Comparison of ENCODE assay signal across 8 mouse cellular contexts in the genomic region with DNA sequence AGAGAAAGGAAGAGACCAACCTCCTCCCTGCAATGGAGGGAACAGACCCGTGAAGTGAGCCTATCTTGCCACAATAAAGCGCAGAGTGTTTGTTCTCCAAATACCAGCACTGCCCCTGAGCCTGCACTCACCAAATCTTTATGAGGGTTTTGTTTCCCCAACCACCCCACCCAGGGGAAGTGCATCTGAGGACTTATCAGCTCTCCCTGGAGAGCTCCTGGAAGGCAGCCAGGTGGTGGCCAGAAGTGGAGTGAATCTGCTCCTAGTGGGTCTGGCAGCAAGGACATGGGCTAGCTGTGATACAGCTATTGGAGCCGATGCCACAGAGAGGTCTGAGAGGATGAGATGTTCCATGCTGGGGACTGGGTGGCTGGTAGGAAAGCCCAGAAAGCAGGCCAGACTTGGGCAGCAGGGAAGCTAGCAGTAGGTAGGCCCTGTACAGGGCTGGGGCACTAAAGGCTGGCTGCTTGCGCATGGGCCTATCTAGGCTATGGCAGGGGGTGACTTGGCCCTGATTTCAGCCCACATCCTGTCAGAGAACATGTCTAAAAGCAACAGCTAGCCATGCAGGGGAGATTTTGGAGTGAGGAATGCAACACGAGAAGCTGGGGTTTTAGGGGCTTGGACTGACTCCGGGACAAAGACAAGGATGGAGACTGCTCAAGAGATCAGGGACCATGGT.
DNase-seq lines count a peak whose midpoint lies in the region; ATAC-seq and TF ChIP-seq lines count a peak whose summit lies in the region.
"Had no signal": no experiment of that assay in that cellular context is flagged by ENCODE, and none has a peak within 500 bp of the region (broad histone marks: within the 10 kb centered on the region; RNA-seq: fewer than 3 reads in every experiment).

No protein-coding gene starts in this region.

- peak; percentile 88 to 94 for DNase-seq in adrenal gland, adult (ENCODE audit: inconsistent age in 2 of 2, low spot score in 1 of 2)
- DNase-seq in heart, postnatal 10 days = peak; percentile 87 to 89
- peak; percentile 62 for DNase-seq in stomach, postnatal 0 days (ENCODE audit: low spot score)
- no peak for DNase-seq in midbrain, embryonic 11.5 days (ENCODE audit: low spot score, missing footprints)
- DNase-seq in T-cell, adult 2 months (ENCODE audit: low spot score) = no peak

- H3K4me2 ChIP-seq in limb, embryonic 13.5 days (replicated peaks) = no peak overlapping the region
- peak overlapping the region; percentile 58 for H3K4me2 ChIP-seq in stomach, postnatal 0 days (replicated peaks; ENCODE audit: low read depth)
- no peak overlapping the region for H3K4me2 ChIP-seq in midbrain, embryonic 11.5 days

- no peak overlapping the region for H3K4me3 ChIP-seq in limb, embryonic 13.5 days
- peak overlapping the region; percentile 50 for H3K4me3 ChIP-seq in stomach, postnatal 0 days (ENCODE audit: low read depth, low read length)
- no peak overlapping the region for H3K4me3 ChIP-seq in midbrain, embryonic 11.5 days (ENCODE audit: low read depth, low read length)

- TF ChIP-seq EP300 in stomach, postnatal 0 days (optimal IDR thresholded peaks at IDR 0.05) = no peak

- intact Hi-C loops in heart, postnatal 10 days (cut with DNase I) = loop anchor here (2.0 kb wide), 1 partner anchor 34 kb away; no protein-coding TSS in a partner anchor

- H3K4me1 ChIP-seq in limb, embryonic 13.5 days = peaks cover 55% of the 10 kb centered on the region
- no peaks in the 10 kb centered on the region; the same call in none of the 2 replicates for H3K4me1 ChIP-seq in stomach, postnatal 0 days (replicated peaks; ENCODE audit: control insufficient read depth, insufficient read depth)
- H3K4me1 ChIP-seq in midbrain, embryonic 11.5 days (ENCODE audit: control insufficient read depth, insufficient read depth, low read length) = peaks cover 3% of the 10 kb centered on the region

- H3K27ac ChIP-seq in limb, embryonic 13.5 days = peak overlapping the region; percentile 44; the same call in 1 of the 2 replicates
- peak overlapping the region; percentile 77 for H3K27ac ChIP-seq in stomach, postnatal 0 days (replicated peaks)
- H3K27ac ChIP-seq in midbrain, embryonic 11.5 days (ENCODE audit: low read depth, low read length) = no peak overlapping the region
- H3K27ac ChIP-seq: macrophage had no signal

- no peak for TF ChIP-seq CTCF in stomach, postnatal 0 days (IDR thresholded peaks at IDR 0.05; ENCODE audit: low read depth)

- no peak overlapping the region for H3K9ac ChIP-seq in limb, embryonic 13.5 days
- H3K9ac ChIP-seq in stomach, postnatal 0 days (ENCODE audit: low read length) = peak overlapping the region; percentile 57
- no peak overlapping the region for H3K9ac ChIP-seq in midbrain, embryonic 11.5 days (ENCODE audit: low read length)

- 0 out of 2 replicates have a peak, but pooled peaks cover 2% of the 10 kb centered on the region for H3K27me3 ChIP-seq in limb, embryonic 13.5 days
- H3K27me3 ChIP-seq in stomach, postnatal 0 days (ENCODE audit: control insufficient read depth, insufficient read depth, low read length) = no peaks in the 10 kb centered on the region
- H3K27me3 ChIP-seq in midbrain, embryonic 11.5 days (ENCODE audit: control insufficient read depth, insufficient read depth, low read length) = no peaks in the 10 kb centered on the region

- 51% methylated on average over 6 of the region's 6 CpGs for WGBS in limb, embryonic 13.5 days
- WGBS in stomach, postnatal 0 days = 42% methylated on average over 6 of the region's 6 CpGs
- 73% methylated on average over 6 of the region's 6 CpGs for whole genome bisulfite sequencing in midbrain, embryonic 11.5 days

- no peaks in the 10 kb centered on the region for H3K36me3 ChIP-seq in limb, embryonic 13.5 days
- H3K36me3 ChIP-seq in stomach, postnatal 0 days (ENCODE audit: control insufficient read depth, insufficient read depth, low read length) = no peaks in the 10 kb centered on the region
- H3K36me3 ChIP-seq in midbrain, embryonic 11.5 days (ENCODE audit: control insufficient read depth, insufficient read depth, low read length) = no peaks in the 10 kb centered on the region

- ATAC-seq in common myeloid progenitor, adult 5-6 weeks (replicated peaks; ENCODE audit: low read depth, poor library complexity, severe bottlenecking) = peak; percentile 77
- no peak for ATAC-seq in limb, embryonic 13.5 days (ENCODE audit: low FRiP score, low read depth)
- no peak for ATAC-seq in stomach, postnatal 0 days (ENCODE audit: low FRiP score, low TSS enrichment)
- no peak for ATAC-seq in midbrain, embryonic 11.5 days (ENCODE audit: low FRiP score)

- no peaks in the 10 kb centered on the region for H3K9me3 ChIP-seq in limb, embryonic 13.5 days
- no peaks in the 10 kb centered on the region for H3K9me3 ChIP-seq in stomach, postnatal 0 days (ENCODE audit: control insufficient read depth, low read length)
- H3K9me3 ChIP-seq in midbrain, embryonic 11.5 days (ENCODE audit: control insufficient read depth, low read length) = no peaks in the 10 kb centered on the region

Comparison
In these comparisons a context has a peak if more than half of its experiments do, and no peak if none do; other contexts are left out.
1. DNase-seq: peak in adrenal gland, adult (2 of 2), heart, postnatal 10 days (2 of 2) and stomach, postnatal 0 days (single experiment); none in midbrain, embryonic 11.5 days (single experiment) and T-cell, adult 2 months (single experiment).